Mouse (Mus musculus) ES-E14 (cell line): Measurements from ENCODE around the gene Notch2.

Source experiments
- CHD2 ChIP-seq: IDR thresholded peaks from 2 replicates; pipeline ENCODE4 v1.6.1; 2014; ENCODE audit warnings: mild to moderate bottlenecking, low read depth, low read length, inconsistent platforms
- HCFC1 ChIP-seq: IDR thresholded peaks from 2 replicates; pipeline ENCODE4 v1.6.1; 2012; ENCODE audit warnings: low read length, inconsistent platforms, borderline replicate concordance; ENCODE audit not compliant: insufficient read depth
- MAFK ChIP-seq: IDR thresholded peaks from 2 replicates; pipeline ENCODE4 v1.6.1; 2014; ENCODE audit warnings: mild to moderate bottlenecking, low read depth, low read length, inconsistent platforms; ENCODE audit not compliant: insufficient read depth
- ZC3H11A ChIP-seq: IDR thresholded peaks from 2 replicates; pipeline ENCODE4 v1.6.1; 2012; ENCODE audit warnings: low read depth, mild to moderate bottlenecking, inconsistent platforms, low read length, borderline replicate concordance
- ZNF384 ChIP-seq: IDR thresholded peaks from 2 replicates; pipeline ENCODE4 v1.6.1; 2012; ENCODE audit warnings: low read depth, low read length, inconsistent platforms

- TF ChIP-seq ZNF384 = no peak
- no peak for TF ChIP-seq ZC3H11A
- no peak for TF ChIP-seq HCFC1
- no peak for TF ChIP-seq MAFK
- no peak for TF ChIP-seq CHD2
These were observed 4.0 kb upstream of the Notch2 start for GRCm38 (mm10) chr3:98009190-98009840.
